Mouse (Mus musculus): ENCODE measurements around the gene Ccr10.

GRCm38 (mm10) chr11:101191919-101192470, 16.8 kb upstream of the Ccr10 start:
- no peak for TF ChIP-seq EP300 (IDR thresholded peaks at IDR 0.05; ENCODE audit: low read depth)
- no peak for TF ChIP-seq CTCF (IDR thresholded peaks at IDR 0.05; ENCODE audit: low read depth)

Measured in liver, postnatal 0 days (tissue).